Mouse (Mus musculus) testis, adult 2 months (tissue): ENCODE measurements around the gene Maml2.

ENCODE experiments used
- CTCF ChIP-seq: fragments of 200-500 bp; IDR thresholded peaks from 2 replicates; pipeline ENCODE4 v1.5.1; 2012; ENCODE audit warnings: low read depth, mild to moderate bottlenecking, inconsistent platforms, low read length, moderate library complexity; ENCODE audit not compliant: control insufficient read depth, insufficient read depth, insufficient replicate concordance
- POLR2A ChIP-seq: fragments of 200-500 bp; IDR thresholded peaks from 2 replicates; pipeline ENCODE4 v1.6.1; 2012; ENCODE audit warnings: low read depth, mild to moderate bottlenecking, inconsistent platforms, low read length, moderate library complexity; ENCODE audit not compliant: control insufficient read depth

- TF ChIP-seq CTCF (no peak), POLR2A (no peak)
These were observed 268.6 kb downstream of the Maml2 start for GRCm38 (mm10) chr9:13566154-13566885.
